29 mouse cellular contexts compared by ENCODE assay signal in genomic region chr11:20116701-20117100, GRCm38 (mm10). TPM values are rescaled to one million over a fixed set of nuclear protein-coding genes. Genes with fewer than 3 reads are reported as not detected.
DNase-seq lines count a peak whose midpoint lies in the region; ATAC-seq and TF ChIP-seq lines count a peak whose summit lies in the region.
"Had no signal": no experiment of that assay in that cellular context is flagged by ENCODE, and none has a peak within 500 bp of the region (broad histone marks: within the 10 kb centered on the region; RNA-seq: fewer than 3 reads in every experiment).

No protein-coding gene starts in this region.

- intact Hi-C loops in left cerebral cortex, postnatal 14 days (cut with DNase I), result no loop called here

- no peak for ATAC-seq in stomach, postnatal 0 days (ENCODE audit: low FRiP score, low TSS enrichment)
- ATAC-seq in hindbrain, embryonic 12.5 days (ENCODE audit: low FRiP score), result no peak
- ATAC-seq: forebrain, embryonic 13.5 days; hindbrain, postnatal 0 days; intestine, embryonic 15.5 days; midbrain, embryonic 13.5 days; Patski had no signal

- no peak overlapping the region for H3K4me2 ChIP-seq in stomach, postnatal 0 days (replicated peaks; ENCODE audit: low read depth)
- H3K4me2 ChIP-seq in hindbrain, embryonic 12.5 days (replicated peaks), result no peak overlapping the region
- H3K4me2 ChIP-seq: embryonic facial prominence, embryonic 13.5 days; forebrain, embryonic 13.5 days; intestine, embryonic 15.5 days; limb, embryonic 12.5 days; liver, embryonic 13.5 days; midbrain, embryonic 13.5 days; neural tube, embryonic 15.5 days had no signal

- 0 out of 2 replicates have a peak overlapping the region, but pooled peaks have one; percentile 37 for H3K27ac ChIP-seq in layer of hippocampus, adult 2 months
- H3K27ac ChIP-seq in stomach, postnatal 0 days (replicated peaks), result no peak overlapping the region
- H3K27ac ChIP-seq in hindbrain, embryonic 12.5 days, result no peak overlapping the region
- H3K27ac ChIP-seq: embryonic facial prominence, embryonic 13.5 days; forebrain, embryonic 13.5 days; hindbrain, postnatal 0 days; intestine, embryonic 15.5 days; limb, embryonic 12.5 days; macrophage; midbrain, embryonic 13.5 days; neural tube, embryonic 15.5 days had no signal

- H3K4me1 ChIP-seq in stomach, postnatal 0 days (replicated peaks; ENCODE audit: control insufficient read depth, insufficient read depth), result no peaks in the 10 kb centered on the region
- H3K4me1 ChIP-seq in hindbrain, embryonic 12.5 days, result peaks cover 2% of the 10 kb centered on the region

- no peak overlapping the region for H3K9ac ChIP-seq in stomach, postnatal 0 days (ENCODE audit: low read length)
- H3K9ac ChIP-seq in hindbrain, embryonic 12.5 days, result no peak overlapping the region
- H3K9ac ChIP-seq: embryonic facial prominence, embryonic 13.5 days; forebrain, embryonic 13.5 days; intestine, embryonic 15.5 days; limb, embryonic 12.5 days; liver, embryonic 13.5 days; midbrain, embryonic 13.5 days; neural tube, embryonic 15.5 days had no signal

- DNase-seq in adrenal gland, adult (ENCODE audit: inconsistent age in 2 of 2, low spot score in 1 of 2), result peak; percentile 60 to 83
- no peak for DNase-seq in adrenal gland, postnatal 25 days
- no peak for DNase-seq in layer of hippocampus, adult 2 months (ENCODE audit: low spot score in 2 of 2)
- DNase-seq in layer of hippocampus, adult 9-10 months (ENCODE audit: low spot score), result no peak
- peak; percentile 32 for DNase-seq in adrenal gland, postnatal 10 days
- DNase-seq in stomach, postnatal 0 days (ENCODE audit: low spot score), result peak; percentile 9
- DNase-seq in left cerebral cortex, postnatal 14 days (ENCODE audit: low spot score in 2 of 2), result no peak
- DNase-seq: cerebellum, adult 9-11 months; gastrocnemius, postnatal 10 days; kidney, adult 9 months; kidney, postnatal 10 days; liver, embryonic 13.5 days; lung, adult 2 months; lung, postnatal 10 days; retina, postnatal 1 day; right cerebral cortex, postnatal 25 days; spleen, adult 18-20 months; thymus, adult 18-20 months; thymus, postnatal 36 days had no signal

- no peaks in the 10 kb centered on the region for H3K36me3 ChIP-seq in stomach, postnatal 0 days (ENCODE audit: control insufficient read depth, insufficient read depth, low read length)
- no peaks in the 10 kb centered on the region for H3K36me3 ChIP-seq in hindbrain, embryonic 12.5 days
- H3K36me3 ChIP-seq: embryonic facial prominence, embryonic 13.5 days; intestine, embryonic 15.5 days; limb, embryonic 12.5 days; liver, embryonic 13.5 days; midbrain, embryonic 13.5 days; neural tube, embryonic 15.5 days had no signal

- TF ChIP-seq EP300 in stomach, postnatal 0 days (optimal IDR thresholded peaks at IDR 0.05), result no peak

- H3K4me3 ChIP-seq in layer of hippocampus, adult 2 months, result no peak overlapping the region
- H3K4me3 ChIP-seq in stomach, postnatal 0 days (ENCODE audit: low read depth, low read length), result no peak overlapping the region
- no peak overlapping the region for H3K4me3 ChIP-seq in hindbrain, embryonic 12.5 days
- H3K4me3 ChIP-seq: embryonic facial prominence, embryonic 13.5 days; forebrain, embryonic 13.5 days; intestine, embryonic 15.5 days; limb, embryonic 12.5 days; liver, embryonic 13.5 days; midbrain, embryonic 13.5 days; neural tube, embryonic 15.5 days had no signal

- 87% methylated on average over 4 of the region's 4 CpGs for WGBS in stomach, postnatal 0 days
- WGBS in hindbrain, embryonic 12.5 days, result 89% methylated on average over 4 of the region's 4 CpGs

- TF ChIP-seq CTCF in layer of hippocampus, adult 2 months (conservative IDR thresholded peaks at IDR 0.05), result no peak
- TF ChIP-seq CTCF in stomach, postnatal 0 days (IDR thresholded peaks at IDR 0.05; ENCODE audit: low read depth), result no peak

- no peaks in the 10 kb centered on the region for H3K9me3 ChIP-seq in stomach, postnatal 0 days (ENCODE audit: control insufficient read depth, low read length)
- H3K9me3 ChIP-seq in hindbrain, embryonic 12.5 days (replicated peaks), result no peaks in the 10 kb centered on the region
- H3K9me3 ChIP-seq: embryonic facial prominence, embryonic 13.5 days; forebrain, embryonic 13.5 days; intestine, embryonic 15.5 days; limb, embryonic 12.5 days; liver, embryonic 13.5 days; midbrain, embryonic 13.5 days; neural tube, embryonic 15.5 days had no signal

- H3K27me3 ChIP-seq in stomach, postnatal 0 days (ENCODE audit: control insufficient read depth, insufficient read depth, low read length), result no peaks in the 10 kb centered on the region
- H3K27me3 ChIP-seq in hindbrain, embryonic 12.5 days, result no peaks in the 10 kb centered on the region
- H3K27me3 ChIP-seq: embryonic facial prominence, embryonic 13.5 days; forebrain, embryonic 13.5 days; intestine, embryonic 15.5 days; limb, embryonic 12.5 days; liver, embryonic 13.5 days; midbrain, embryonic 13.5 days; neural tube, embryonic 15.5 days; Patski had no signal

RNA-seq across cellular contexts. Expression of gene Actr2, which starts 4.0 kb away (rescaled TPM):
- 121 and 131 TPM in 2 replicates for total RNA-seq in adrenal gland, postnatal 25 days (2021)
- 100 to 1,000 TPM; 330 to 344 TPM for total RNA-seq in layer of hippocampus, adult 2 months (2021)
- total RNA-seq in adrenal gland, postnatal 10 days (2021), result 100 to 1,000 TPM; 102 to 107 TPM
- polyA plus RNA-seq in stomach, postnatal 0 days (2015; fragmentation: Nextera tagmentation; extraction: Ambion mirVana), result 87.1 and 94.7 TPM in 2 replicates
- total RNA-seq in left cerebral cortex, postnatal 14 days (2021), result 100 to 1,000 TPM; 293 to 298 TPM
- polyA plus RNA-seq in hindbrain, embryonic 12.5 days (2016; fragmentation: Nextera tagmentation; extraction: Ambion mirVana), result 153 and 160 TPM in 2 replicates

Comparison
In these comparisons a context has a peak if more than half of its experiments do, and no peak if none do; other contexts are left out.
1. DNase-seq: peak in adrenal gland, adult (2 of 2), adrenal gland, postnatal 10 days (single experiment) and stomach, postnatal 0 days (single experiment); none in adrenal gland, postnatal 25 days (single experiment), layer of hippocampus, adult 2 months (0 of 2), layer of hippocampus, adult 9-10 months (single experiment) and left cerebral cortex, postnatal 14 days (0 of 2).